10 mouse cellular contexts compared by ENCODE assay signal in genomic region chr19:40414386-40414785, GRCm38 (mm10).
DNase-seq lines count a peak whose midpoint lies in the region; ATAC-seq and TF ChIP-seq lines count a peak whose summit lies in the region.
"Had no signal": no experiment of that assay in that cellular context is flagged by ENCODE, and none has a peak within 500 bp of the region (broad histone marks: within the 10 kb centered on the region; RNA-seq: fewer than 3 reads in every experiment).

No protein-coding gene starts in this region.

- 60% methylated on average over 6 of the region's 6 CpGs for WGBS in heart, embryonic 13.5 days
- WGBS in embryonic facial prominence, embryonic 10.5 days = 61% methylated on average over 6 of the region's 6 CpGs
- 50% methylated on average over 6 of the region's 6 CpGs for WGBS in limb, embryonic 15.5 days
- 26% methylated on average over 6 of the region's 6 CpGs for WGBS in thymus, adult 2 months

- DNase-seq in heart, adult 11 months = no peak
- no peak for DNase-seq in embryonic facial prominence, embryonic 10.5 days (ENCODE audit: low spot score)
- peak; percentile 84 to 94 for DNase-seq in kidney, adult 8-10 months
- DNase-seq in right cerebral cortex, postnatal 14 days = no peak
- DNase-seq in right cerebral cortex, postnatal 36 days (ENCODE audit: low spot score in 2 of 2) = no peak
- DNase-seq in thymus, adult 2 months = no peak
- DNase-seq: cerebellum, postnatal 25 days had no signal

- no peak overlapping the region for H3K9ac ChIP-seq in heart, embryonic 13.5 days
- H3K9ac ChIP-seq in limb, embryonic 15.5 days = no peak overlapping the region

- TF ChIP-seq CTCF in thymus, adult 2 months (IDR thresholded peaks at IDR 0.05; ENCODE audit: borderline replicate concordance, control insufficient read depth, extremely low read depth, insufficient read depth, low read length, poor library complexity) = no peak

- no peak overlapping the region for H3K4me3 ChIP-seq in heart, embryonic 13.5 days
- H3K4me3 ChIP-seq in embryonic facial prominence, embryonic 10.5 days = no peak overlapping the region
- H3K4me3 ChIP-seq in limb, embryonic 15.5 days = no peak overlapping the region
- H3K4me3 ChIP-seq in thymus, adult 2 months (ENCODE audit: control insufficient read depth, insufficient read depth, low read length) = no peak overlapping the region

- H3K36me3 ChIP-seq in heart, embryonic 13.5 days = peaks cover 3% of the 10 kb centered on the region; the same call in 1 of the 2 replicates
- H3K36me3 ChIP-seq in embryonic facial prominence, embryonic 10.5 days (replicated peaks) = no peaks in the 10 kb centered on the region
- H3K36me3 ChIP-seq in limb, embryonic 15.5 days = no peaks in the 10 kb centered on the region
- no peaks in the 10 kb centered on the region for H3K36me3 ChIP-seq in thymus, adult 2 months (ENCODE audit: control insufficient read depth, insufficient read depth, low read length)

- no peak for ATAC-seq in heart, embryonic 13.5 days (ENCODE audit: extremely low read depth, insufficient number of reproducible peaks, low FRiP score, low TSS enrichment)
- no peak for ATAC-seq in limb, embryonic 15.5 days (ENCODE audit: insufficient number of reproducible peaks, low FRiP score, low TSS enrichment, low read depth)

- no peaks in the 10 kb centered on the region for H3K27me3 ChIP-seq in heart, embryonic 13.5 days (replicated peaks)
- no peaks in the 10 kb centered on the region for H3K27me3 ChIP-seq in embryonic facial prominence, embryonic 10.5 days (replicated peaks; ENCODE audit: low read depth, poor library complexity, severe bottlenecking)
- H3K27me3 ChIP-seq in limb, embryonic 15.5 days = no peaks in the 10 kb centered on the region
- H3K27me3 ChIP-seq in thymus, adult 2 months (ENCODE audit: control insufficient read depth, insufficient read depth, low read length) = no peaks in the 10 kb centered on the region

- no peak overlapping the region for H3K4me2 ChIP-seq in heart, embryonic 13.5 days
- no peak overlapping the region for H3K4me2 ChIP-seq in limb, embryonic 15.5 days
- H3K4me2 ChIP-seq: midbrain, embryonic 11.5 days had no signal

- TF ChIP-seq POLR2A in thymus, adult 2 months (IDR thresholded peaks at IDR 0.05; ENCODE audit: control insufficient read depth, extremely low read depth, insufficient read depth, low read length, poor library complexity) = no peak

- peak overlapping the region; percentile 93 for H3K27ac ChIP-seq in heart, embryonic 13.5 days (replicated peaks)
- peak overlapping the region; percentile 57; the same call in 1 of the 2 replicates for H3K27ac ChIP-seq in embryonic facial prominence, embryonic 10.5 days (replicated peaks)
- peak overlapping the region; percentile 65; the same call in 1 of the 2 replicates for H3K27ac ChIP-seq in limb, embryonic 15.5 days
- H3K27ac ChIP-seq in thymus, adult 2 months (ENCODE audit: control insufficient read depth, insufficient read depth, low read length) = no peak overlapping the region

- H3K9me3 ChIP-seq in heart, embryonic 13.5 days = no peaks in the 10 kb centered on the region
- no peaks in the 10 kb centered on the region for H3K9me3 ChIP-seq in embryonic facial prominence, embryonic 10.5 days
- no peaks in the 10 kb centered on the region for H3K9me3 ChIP-seq in limb, embryonic 15.5 days

- H3K4me1 ChIP-seq in heart, embryonic 13.5 days = peaks cover 81% of the 10 kb centered on the region
- H3K4me1 ChIP-seq in embryonic facial prominence, embryonic 10.5 days = peaks cover 16% of the 10 kb centered on the region
- peaks cover 25% of the 10 kb centered on the region for H3K4me1 ChIP-seq in limb, embryonic 15.5 days
- H3K4me1 ChIP-seq in thymus, adult 2 months (replicated peaks; ENCODE audit: control insufficient read depth, insufficient read depth, low read length) = no peaks in the 10 kb centered on the region

Comparison
In these comparisons a context has a peak if more than half of its experiments do, and no peak if none do; other contexts are left out.
1. DNase-seq: peak in kidney, adult 8-10 months (2 of 2); none in heart, adult 11 months (single experiment), embryonic facial prominence, embryonic 10.5 days (single experiment), right cerebral cortex, postnatal 14 days (single experiment), right cerebral cortex, postnatal 36 days (0 of 2) and thymus, adult 2 months (single experiment).